Mouse (Mus musculus) intestine, postnatal 0 days (tissue): ENCODE results near the gene Capn5. TPM values are rescaled to one million over a fixed set of nuclear protein-coding genes. Genes with fewer than 3 reads are reported as not detected.

Experiments
- ATAC-seq: fragments of 200-750 bp; cut with Nextera tagmentation; 2 replicates; pipeline ENCODE4 v1.8.0; 2017; ENCODE audit warnings: mild to moderate bottlenecking, moderate TSS enrichment, moderate library complexity
- H3K27ac ChIP-seq: fragments of 300-500 bp; sonication (generic); 2 replicates; pipeline ENCODE4 v1.5.1; 2014; ENCODE audit warnings: mild to moderate bottlenecking, low read depth, low read length, moderate library complexity
- H3K27me3 ChIP-seq: fragments of 300-500 bp; sonication (generic); replicated peaks from 2 replicates; pipeline ENCODE4 v1.6.1; 2014; ENCODE audit warnings: low read length, mixed read lengths; ENCODE audit not compliant: control insufficient read depth, insufficient read depth
- H3K36me3 ChIP-seq: fragments of 300-500 bp; sonication (generic); 2 replicates; pipeline ENCODE4 v1.6.1; 2014; ENCODE audit warnings: mild to moderate bottlenecking, moderate library complexity; ENCODE audit not compliant: control insufficient read depth, insufficient read depth
- H3K4me1 ChIP-seq: fragments of 300-500 bp; sonication (generic); replicated peaks from 2 replicates; pipeline ENCODE4 v1.6.1; 2014; ENCODE audit warnings: antibody characterized with exemption, low read length, mixed read lengths; ENCODE audit not compliant: control insufficient read depth, insufficient read depth
- H3K4me2 ChIP-seq: fragments of 300-500 bp; sonication (generic); replicated peaks from 2 replicates; pipeline ENCODE4 v1.6.1; 2014; ENCODE audit warnings: low read depth, mild to moderate bottlenecking, moderate library complexity
- H3K4me3 ChIP-seq: fragments of 300-500 bp; sonication (generic); 2 replicates; pipeline ENCODE4 v1.5.1; 2014; ENCODE audit warnings: low read depth, low read length
- H3K9ac ChIP-seq: fragments of 300-500 bp; sonication (generic); 2 replicates; pipeline ENCODE4 v1.6.1; 2014; ENCODE audit warnings: mild to moderate bottlenecking, low read depth, low read length
- H3K9me3 ChIP-seq: fragments of 300-500 bp; sonication (generic); 2 replicates; pipeline ENCODE4 v1.6.1; 2016; ENCODE audit warnings: mixed run types; ENCODE audit not compliant: control insufficient read depth
- CTCF ChIP-seq: sonication (generic); IDR thresholded peaks from 2 replicates; pipeline ENCODE4 v1.5.1; 2016; ENCODE audit warnings: low read depth, mild to moderate bottlenecking, control low read depth, antibody characterized with exemption, moderate library complexity
- WGBS: fragments of 180-500 bp; shearing (Covaris S2); extraction: QIAGEN DNeasy Blood & Tissue Kit; methylation state at CpG from one replicate; pipeline ENCODE4 v1.1.7; 2014; 5-methylcytosine and 5-hydroxymethylcytosine counted together
- polyA plus RNA-seq: library from polyadenylated mRNA; unstranded; fragments of >200 nt; fragmentation: Nextera tagmentation; extraction: Ambion mirVana; gene quantifications from 2 replicates; pipeline ENCODE4 v1.2.1, GENCODE M21; 2015

Capn5 gene
- polyA plus RNA-seq, 1 experiment from 2014 or later, result 3.3 TPM

GRCm38 (mm10) chr7:98085314-98085713 lies 92.8 kb downstream of the Capn5 start:
- Histone ChIP-seq H3K4me1 (no peaks in the 10 kb centered on the region), H3K9me3 (no peaks in the 10 kb centered on the region), H3K27me3 (no peaks in the 10 kb centered on the region), H3K27ac (no peak overlapping the region), H3K4me3 (no peak overlapping the region), H3K9ac (no peak overlapping the region), H3K36me3 (peaks cover 40% of the 10 kb centered on the region), H3K4me2 (no peak overlapping the region)
- no peak for ATAC-seq
- WGBS, result 78% methylated on average over 7 of the region's 7 CpGs
- no peak for TF ChIP-seq CTCF

- Histone ChIP-seq H3K4me3 (no peak overlapping the region), H3K4me2 (0 out of 2 replicates have a peak overlapping the region, but pooled peaks have one; percentile 3), H3K27ac (peak overlapping the region; percentile 54), H3K36me3 (peaks cover 45% of the 10 kb centered on the region), H3K9ac (no peak overlapping the region), H3K27me3 (no peaks in the 10 kb centered on the region), H3K4me1 (no peaks in the 10 kb centered on the region), H3K9me3 (no peaks in the 10 kb centered on the region)
- no peak for ATAC-seq
- TF ChIP-seq CTCF, result no peak
- 34% methylated on average over 12 of the region's 12 CpGs for WGBS
Observed at GRCm38 (mm10) chr7:98084541-98085293, 93.4 kb downstream of the Capn5 start.

GRCm38 (mm10) chr7:98082376-98082775 lies 95.7 kb downstream of the Capn5 start:
- H3K9me3 ChIP-seq, result no peaks in the 10 kb centered on the region
- no peak overlapping the region for H3K27ac ChIP-seq
- no peak overlapping the region for H3K9ac ChIP-seq
- WGBS, result 49% methylated on average over 5 of the region's 5 CpGs
- no peak overlapping the region for H3K4me3 ChIP-seq
- no peak overlapping the region for H3K4me2 ChIP-seq
- no peaks in the 10 kb centered on the region for H3K27me3 ChIP-seq
- ATAC-seq, result no peak
- TF ChIP-seq CTCF, result no peak
- H3K36me3 ChIP-seq, result peaks cover 59% of the 10 kb centered on the region
- no peaks in the 10 kb centered on the region for H3K4me1 ChIP-seq

DNA sequence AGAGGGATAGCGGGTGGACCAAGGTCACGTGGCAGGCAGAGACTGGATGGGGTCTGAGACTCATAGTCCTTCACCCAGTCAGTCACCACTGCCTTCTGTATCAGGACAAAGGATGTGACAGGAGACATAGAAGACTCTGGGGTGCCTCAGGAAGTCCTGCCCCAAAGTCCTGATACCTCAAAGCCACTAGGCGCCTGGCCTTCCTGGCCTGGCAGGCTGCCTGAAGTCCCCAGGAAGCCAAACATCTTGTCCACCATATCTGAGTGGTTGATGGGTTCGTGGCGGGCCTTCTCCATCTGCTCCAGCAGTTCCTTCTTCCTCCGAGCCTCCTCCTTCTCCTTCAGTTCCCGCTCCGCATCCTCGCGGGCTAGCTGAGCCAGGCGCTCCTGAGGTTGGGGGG lies 100.6 kb downstream of the Capn5 start:
- ATAC-seq, result no peak
- H3K4me1 ChIP-seq, result no peaks in the 10 kb centered on the region
- no peaks in the 10 kb centered on the region for H3K9me3 ChIP-seq
- no peak overlapping the region for H3K4me3 ChIP-seq
- H3K4me2 ChIP-seq, result no peak overlapping the region
- H3K27me3 ChIP-seq, result no peaks in the 10 kb centered on the region
- no peak overlapping the region for H3K27ac ChIP-seq
- WGBS, result 84% methylated on average over 11 of the region's 11 CpGs
- no peak overlapping the region for H3K9ac ChIP-seq
- peaks cover 90% of the 10 kb centered on the region for H3K36me3 ChIP-seq
- no peak for TF ChIP-seq CTCF

DNA sequence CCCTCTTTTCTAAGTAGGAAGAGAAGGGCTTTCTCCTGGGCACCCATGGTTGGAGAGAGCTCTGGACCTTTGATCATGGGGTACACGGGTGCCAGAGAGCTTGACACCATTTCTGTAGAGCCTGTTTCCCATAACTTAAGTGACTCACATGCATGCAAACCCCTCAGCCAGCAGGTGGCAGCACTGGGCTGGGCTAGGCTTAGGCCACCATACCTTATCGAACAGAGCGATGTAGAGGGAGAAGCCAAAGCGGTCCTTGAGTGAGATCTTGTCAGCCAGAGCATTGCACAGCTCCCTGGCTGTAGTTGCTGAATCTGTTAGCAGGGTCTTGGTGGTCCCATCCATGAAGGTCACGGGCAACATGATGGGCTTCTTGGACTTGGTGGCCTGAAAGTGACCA lies 106.5 kb downstream of the Capn5 start:
- 28% methylated on average over 5 of the region's 5 CpGs for WGBS
- no peaks in the 10 kb centered on the region for H3K9me3 ChIP-seq
- peaks cover 88% of the 10 kb centered on the region for H3K36me3 ChIP-seq
- H3K4me3 ChIP-seq, result no peak overlapping the region
- no peaks in the 10 kb centered on the region for H3K4me1 ChIP-seq
- no peak overlapping the region for H3K4me2 ChIP-seq
- H3K27ac ChIP-seq, result no peak overlapping the region
- peak; percentile 29; the same call in 1 of the 2 replicates for ATAC-seq
- no peak overlapping the region for H3K9ac ChIP-seq
- H3K27me3 ChIP-seq, result no peaks in the 10 kb centered on the region
- TF ChIP-seq CTCF, result peak; percentile 100

Other genes with a start within 250 kb of the Capn5 start
- gene Myo7a, start 58.8 kb downstream of the Capn5 start, polyA plus RNA-seq, result 24.0 and 25.0 TPM in 2 replicates
- 0.10 and 0.26 TPM in 2 replicates for gene Omp, start 32.8 kb downstream of the Capn5 start, polyA plus RNA-seq
- 0.08 and 0.21 TPM in 2 replicates for gene B3gnt6, start 21.2 kb upstream of the Capn5 start, polyA plus RNA-seq
- 9.7 TPM in 2 replicates for gene Acer3, start 142.9 kb upstream of the Capn5 start, polyA plus RNA-seq
- gene Tsku, start 183.1 kb upstream of the Capn5 start, polyA plus RNA-seq, result 3.2 and 3.6 TPM in 2 replicates